Mouse (Mus musculus) fat pad, adult 2 months (tissue): ENCODE measurements around the gene Pm20d1.

Source experiments
- DNase-seq: peaks from one replicate; pipeline ENCODE4 v3.0.0-alpha.2; 2011; ENCODE audit warnings: low read depth, low spot score; ENCODE audit errors: extremely low read depth

Gene Pm20d1

DNA sequence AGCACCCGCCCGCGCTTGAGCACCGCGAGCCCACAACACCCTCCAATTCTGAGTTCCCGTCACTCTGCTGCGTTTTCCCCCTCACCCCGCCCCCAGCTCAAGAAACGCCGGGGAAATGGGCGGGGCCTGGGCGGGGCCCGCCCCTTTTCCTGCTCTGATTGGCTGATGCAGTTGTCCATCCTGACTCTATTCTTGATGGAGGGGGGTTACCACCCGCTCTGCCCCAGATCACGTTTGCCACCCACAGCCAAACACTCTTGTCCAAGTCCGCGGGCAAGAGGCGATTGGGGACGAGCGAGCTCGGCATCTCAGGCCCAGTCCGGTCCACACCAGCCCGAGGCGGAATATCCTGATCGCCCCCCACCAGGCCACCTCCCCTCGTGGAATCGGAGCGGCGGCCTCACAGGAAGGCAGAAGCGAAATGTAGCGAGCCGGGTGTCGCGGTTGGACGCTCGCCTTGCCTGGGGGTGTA, 30.6 kb downstream of the Pm20d1 start:
- DNase-seq, result peak; percentile 52

- no peak for DNase-seq
Measured at GRCm38 (mm10) chr1:131828297-131829126, 31.3 kb downstream of the Pm20d1 start.

DNA sequence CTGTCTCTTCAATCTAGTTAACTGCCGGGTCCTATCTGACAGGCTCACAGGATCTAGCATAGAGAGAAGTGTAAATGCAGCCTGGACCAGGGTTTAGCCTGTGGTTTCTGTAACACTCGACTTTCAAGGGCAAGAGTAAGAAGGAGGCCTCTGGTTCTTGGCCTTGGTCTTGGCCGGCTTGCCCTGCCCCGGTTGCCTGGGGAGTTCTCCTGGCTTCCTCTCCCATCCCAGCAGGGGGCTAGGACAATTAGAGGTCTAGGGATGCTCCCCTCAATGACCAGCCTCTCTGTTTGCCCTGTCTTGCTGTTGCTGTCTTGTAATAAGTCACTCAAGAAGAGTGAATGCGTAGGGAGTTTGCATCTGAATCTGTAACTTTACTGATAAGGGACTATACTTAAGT, 32.1 kb downstream of the Pm20d1 start:
- DNase-seq, result no peak

GRCm38 (mm10) chr1:131830561-131830960, 33.4 kb downstream of the Pm20d1 start:
- DNase-seq, result no peak

DNA sequence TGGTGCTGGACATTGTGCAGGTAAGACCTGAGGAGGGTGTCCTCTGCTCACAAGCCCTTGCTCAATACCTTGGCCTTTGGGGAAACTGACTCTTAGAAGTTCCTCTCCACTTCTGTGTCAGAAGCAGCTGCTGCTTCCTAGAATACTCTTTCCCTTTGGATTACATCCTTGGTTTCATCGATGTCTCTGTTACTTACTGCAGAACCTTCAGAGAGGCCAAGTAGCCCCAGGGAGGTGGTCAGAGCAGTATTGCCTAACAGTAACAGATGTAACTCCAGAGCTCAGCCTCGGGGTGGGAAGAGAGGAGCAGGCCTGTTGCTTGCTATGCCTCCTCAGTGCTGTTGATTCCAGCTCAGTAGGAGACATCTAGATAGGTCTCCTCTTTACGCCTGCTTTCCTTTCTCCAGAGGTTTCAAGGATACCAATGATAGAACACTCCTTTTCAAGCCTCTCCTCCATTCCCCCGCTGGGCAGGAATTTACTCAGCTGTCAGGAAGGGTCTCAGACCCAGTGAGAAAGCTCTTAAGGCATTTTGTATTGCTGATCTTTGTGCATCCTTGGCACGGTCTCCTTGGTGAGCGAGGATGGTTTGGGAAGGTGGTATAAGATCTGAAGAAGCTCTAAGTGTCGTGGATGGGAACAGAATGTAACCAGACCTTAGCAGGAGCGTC, 33.9 kb downstream of the Pm20d1 start:
- peak; percentile 67 for DNase-seq

DNA sequence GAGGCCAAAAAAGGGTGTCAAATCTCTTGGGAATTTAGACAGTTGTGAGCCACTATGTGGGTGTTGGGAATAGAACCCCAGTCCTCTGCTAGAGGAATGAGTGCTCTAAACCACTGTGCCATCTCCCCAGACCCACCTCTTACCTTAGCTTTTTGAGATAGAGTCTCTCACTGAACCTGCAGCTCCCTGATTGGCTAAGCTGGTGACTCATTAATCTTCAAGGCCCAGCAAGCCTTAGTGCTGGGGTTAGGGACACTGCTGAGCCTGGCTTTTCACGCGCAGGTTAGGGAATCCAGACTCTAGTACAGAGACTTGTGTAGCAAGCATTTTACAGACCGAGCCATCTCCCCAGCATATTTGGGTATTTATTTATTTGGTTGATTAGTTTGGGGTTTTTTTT, 39.9 kb downstream of the Pm20d1 start:
- DNase-seq, result no peak

- DNase-seq, result no peak
Measured at GRCm38 (mm10) chr1:131838542-131838941, 41.4 kb downstream of the Pm20d1 start.

DNA sequence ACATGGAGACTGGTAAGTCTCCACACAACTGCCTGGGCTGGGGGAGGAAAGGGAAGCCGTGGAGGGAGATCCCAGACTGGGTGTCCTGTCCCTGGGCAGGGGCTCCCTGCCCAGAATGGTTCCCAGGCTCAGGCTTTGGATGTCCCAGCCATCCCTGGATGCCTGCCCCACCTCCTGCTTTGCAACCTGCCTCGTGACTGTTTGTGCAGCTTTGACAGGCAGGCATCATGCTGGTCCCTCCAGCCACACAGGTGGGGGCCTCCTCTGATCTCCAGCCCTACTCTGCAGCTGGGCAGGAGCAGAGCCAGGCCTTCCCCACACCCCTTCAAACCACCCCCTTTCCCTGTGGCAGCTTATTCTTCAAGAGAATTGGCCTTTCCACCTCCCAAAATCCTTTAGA, 42.1 kb downstream of the Pm20d1 start:
- DNase-seq, result no peak

DNA sequence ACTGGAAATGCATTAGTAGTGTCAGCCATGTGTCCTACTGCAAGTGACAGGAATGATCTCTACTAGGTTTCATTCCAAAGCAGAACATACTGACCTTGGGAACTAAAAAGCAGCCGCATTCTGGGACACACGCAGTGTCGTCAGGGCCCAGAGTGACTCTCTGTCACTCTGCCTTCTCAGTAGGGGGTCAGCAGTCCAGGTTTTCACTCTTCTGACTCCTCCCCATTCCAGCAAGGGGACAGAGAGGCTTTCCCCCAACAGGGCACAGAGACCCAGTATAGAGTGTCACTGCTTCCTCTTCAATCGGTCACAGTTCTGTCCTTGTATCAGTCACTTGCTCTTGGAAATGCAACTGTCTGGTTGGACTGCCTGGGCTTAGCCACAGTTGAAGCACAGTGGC, 45.0 kb downstream of the Pm20d1 start:
- DNase-seq, result no peak

- DNase-seq, result no peak
Measured at GRCm38 (mm10) chr1:131843758-131844157, 46.6 kb downstream of the Pm20d1 start.

GRCm38 (mm10) chr1:131844883-131845282, 47.7 kb downstream of the Pm20d1 start:
- no peak for DNase-seq

GRCm38 (mm10) chr1:131846255-131846654, 49.1 kb downstream of the Pm20d1 start:
- DNase-seq, result no peak

DNA sequence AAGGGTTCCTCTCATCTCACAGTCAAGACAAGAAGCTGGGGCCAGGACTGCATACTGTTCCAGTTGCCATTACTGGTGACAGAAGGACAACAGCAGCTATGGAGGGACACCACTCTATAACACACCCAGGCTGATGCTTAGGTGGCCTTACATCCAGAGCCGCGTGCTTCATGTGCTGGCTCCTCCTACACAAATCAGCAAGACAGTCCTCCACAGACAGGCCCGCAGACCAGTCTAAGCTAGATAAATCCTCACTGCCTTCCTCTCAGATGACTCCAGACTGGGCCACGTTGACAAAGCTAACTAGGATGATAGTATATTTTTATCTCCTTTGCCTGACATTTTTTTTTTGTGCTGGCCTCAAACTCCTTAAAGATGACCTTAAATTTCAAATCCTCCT, 64.6 kb downstream of the Pm20d1 start:
- no peak for DNase-seq

GRCm38 (mm10) chr1:131865596-131865995, 68.4 kb downstream of the Pm20d1 start:
- DNase-seq, result no peak

- DNase-seq, result no peak
Measured at GRCm38 (mm10) chr1:131866304-131866999, 69.3 kb downstream of the Pm20d1 start.

GRCm38 (mm10) chr1:131867093-131867945, 70.1 kb downstream of the Pm20d1 start, which contains the start of gene Rab29:
Gene Rab29 (plus strand): TSS chr1:131867224.
- DNase-seq, result peak; percentile 72

GRCm38 (mm10) chr1:131867946-131868290, 70.7 kb downstream of the Pm20d1 start:
- no peak for DNase-seq

DNA sequence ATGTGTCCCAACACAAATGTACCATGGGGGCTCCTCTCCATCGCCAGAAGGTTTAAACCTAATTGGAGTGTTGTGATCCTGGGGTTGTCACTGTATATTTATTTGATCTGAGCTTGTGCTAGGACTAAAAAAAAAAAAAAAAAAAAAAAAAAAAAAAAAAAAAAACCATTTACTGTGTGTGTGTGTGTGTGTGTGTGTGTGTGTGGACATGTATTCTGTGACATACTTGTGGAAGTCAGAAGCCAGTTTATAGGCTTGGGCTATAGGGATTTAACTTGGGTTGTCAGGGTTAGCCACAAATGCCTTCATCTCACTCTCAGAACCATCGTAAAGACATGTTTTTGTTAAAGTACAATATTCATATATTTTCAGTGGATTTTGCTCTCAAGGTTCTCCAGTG, 72.4 kb downstream of the Pm20d1 start:
- no peak for DNase-seq
